26 mouse cellular contexts compared by ENCODE assay signal in the genomic region with DNA sequence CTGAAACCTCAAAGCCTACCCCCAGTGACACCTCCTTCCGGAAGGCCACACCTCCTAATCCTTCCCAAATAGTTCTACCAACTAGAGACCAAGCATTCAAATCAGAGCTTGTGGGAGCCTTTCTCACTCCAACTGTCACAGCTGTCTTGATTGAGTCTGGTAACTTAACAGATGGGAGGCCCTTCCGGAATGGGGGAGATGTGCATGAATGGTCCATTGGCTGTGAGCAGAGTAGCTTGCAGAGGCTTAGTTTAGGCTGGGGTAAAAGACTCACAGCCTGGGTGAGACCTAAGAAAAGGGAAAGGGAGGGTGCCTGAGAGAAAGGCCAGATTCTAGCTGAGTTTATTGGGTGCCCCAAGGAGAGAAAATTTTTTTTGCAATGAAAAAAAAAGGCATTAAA. TPM values are rescaled to one million over a fixed set of nuclear protein-coding genes. Genes with fewer than 3 reads are reported as not detected.
DNase-seq lines count a peak whose midpoint lies in the region; ATAC-seq and TF ChIP-seq lines count a peak whose summit lies in the region.
"Had no signal": no experiment of that assay in that cellular context is flagged by ENCODE, and none has a peak within 500 bp of the region (broad histone marks: within the 10 kb centered on the region; RNA-seq: fewer than 3 reads in every experiment).

No protein-coding gene starts in this region.

- H3K9me3 ChIP-seq in kidney, embryonic 15.5 days (replicated peaks): no peaks in the 10 kb centered on the region; the same call in 1 of the 2 replicates
- no peaks in the 10 kb centered on the region for H3K9me3 ChIP-seq in lung, embryonic 14.5 days (ENCODE audit: low read depth, low read length)
- H3K9me3 ChIP-seq in forebrain, embryonic 12.5 days: 0 out of 2 replicates have a peak, but pooled peaks cover 4% of the 10 kb centered on the region
- H3K9me3 ChIP-seq: embryonic facial prominence, embryonic 12.5 days; embryonic facial prominence, embryonic 15.5 days; forebrain, embryonic 15.5 days; heart, embryonic 10.5 days; heart, embryonic 13.5 days; hindbrain, embryonic 13.5 days had no signal

- DNase-seq in heart, adult 11 months: peak; percentile 70
- no peak for DNase-seq in heart, postnatal 36 days
- no peak for DNase-seq in kidney, postnatal 36 days
- no peak for DNase-seq in lung, embryonic 14.5 days
- DNase-seq in lung, postnatal 10 days: no peak
- peak; percentile 73 for DNase-seq in A20 (ENCODE audit: low read depth, low spot score)
- DNase-seq: adrenal gland, adult 2 months; adrenal gland, postnatal 14 days; cerebellum, adult 11 months; cerebellum, adult 2 months; cerebellum, adult 9-11 months; cerebellum, postnatal 25 days; gastrocnemius, postnatal 25 days; heart, adult 2 months; heart, postnatal 14 days had no signal

- H3K9ac ChIP-seq in kidney, embryonic 15.5 days: no peak overlapping the region
- no peak overlapping the region for H3K9ac ChIP-seq in lung, embryonic 14.5 days
- H3K9ac ChIP-seq in forebrain, embryonic 12.5 days: no peak overlapping the region
- H3K9ac ChIP-seq: embryonic facial prominence, embryonic 12.5 days; embryonic facial prominence, embryonic 15.5 days; forebrain, embryonic 15.5 days; heart, embryonic 13.5 days; hindbrain, embryonic 13.5 days had no signal

- ATAC-seq in kidney, embryonic 15.5 days (replicated peaks; ENCODE audit: low FRiP score): peak; percentile 71
- no peak for ATAC-seq in lung, embryonic 14.5 days (ENCODE audit: insufficient read depth)
- ATAC-seq in forebrain, embryonic 12.5 days (ENCODE audit: low FRiP score): no peak
- ATAC-seq: CD4-positive, CD25-positive, alpha-beta regulatory T cell, adult 4 months; forebrain, embryonic 15.5 days; hindbrain, embryonic 16.5 days had no signal

- H3K4me1 ChIP-seq in kidney, embryonic 15.5 days: peaks cover 70% of the 10 kb centered on the region
- H3K4me1 ChIP-seq in lung, embryonic 14.5 days (ENCODE audit: insufficient read depth): peaks cover 20% of the 10 kb centered on the region
- H3K4me1 ChIP-seq in forebrain, embryonic 12.5 days: peaks cover 3% of the 10 kb centered on the region
- H3K4me1 ChIP-seq: forebrain, embryonic 15.5 days; hindbrain, embryonic 13.5 days had no signal

- no peak overlapping the region for H3K4me2 ChIP-seq in kidney, embryonic 15.5 days
- no peak overlapping the region for H3K4me2 ChIP-seq in lung, embryonic 14.5 days
- no peak overlapping the region for H3K4me2 ChIP-seq in forebrain, embryonic 12.5 days
- H3K4me2 ChIP-seq: embryonic facial prominence, embryonic 12.5 days; embryonic facial prominence, embryonic 15.5 days; forebrain, embryonic 15.5 days; heart, embryonic 13.5 days; hindbrain, embryonic 13.5 days had no signal

- no peaks in the 10 kb centered on the region for H3K27me3 ChIP-seq in kidney, embryonic 15.5 days
- H3K27me3 ChIP-seq in lung, embryonic 14.5 days (ENCODE audit: insufficient read depth, low read length): no peaks in the 10 kb centered on the region
- peaks cover 21% of the 10 kb centered on the region for H3K27me3 ChIP-seq in forebrain, embryonic 12.5 days
- H3K27me3 ChIP-seq: embryonic facial prominence, embryonic 12.5 days; embryonic facial prominence, embryonic 15.5 days had no signal

- no peak for TF ChIP-seq CTCF in lung, embryonic 14.5 days (IDR thresholded peaks at IDR 0.05; ENCODE audit: low read depth)

- H3K4me3 ChIP-seq in kidney, embryonic 15.5 days (replicated peaks): no peak overlapping the region
- H3K4me3 ChIP-seq in lung, embryonic 14.5 days (ENCODE audit: low read depth, low read length): no peak overlapping the region
- no peak overlapping the region for H3K4me3 ChIP-seq in forebrain, embryonic 12.5 days (replicated peaks)
- H3K4me3 ChIP-seq: embryonic facial prominence, embryonic 12.5 days; embryonic facial prominence, embryonic 15.5 days; forebrain, embryonic 15.5 days; heart, adult 2 months; heart, embryonic 10.5 days; heart, embryonic 13.5 days; hindbrain, embryonic 13.5 days had no signal

- H3K36me3 ChIP-seq in kidney, embryonic 15.5 days: no peaks in the 10 kb centered on the region; the same call in 1 of the 2 replicates
- no peaks in the 10 kb centered on the region for H3K36me3 ChIP-seq in lung, embryonic 14.5 days (ENCODE audit: insufficient read depth)
- H3K36me3 ChIP-seq in forebrain, embryonic 12.5 days (replicated peaks): no peaks in the 10 kb centered on the region
- H3K36me3 ChIP-seq: embryonic facial prominence, embryonic 12.5 days; embryonic facial prominence, embryonic 15.5 days; forebrain, embryonic 15.5 days; heart, embryonic 10.5 days; heart, embryonic 13.5 days; hindbrain, embryonic 13.5 days had no signal

- intact Hi-C loops in heart, postnatal 36 days (cut with DNase I): no loop called here

- 56% methylated on average over 2 of the region's 2 CpGs for WGBS in kidney, embryonic 15.5 days
- 75% methylated on average over 2 of the region's 2 CpGs for WGBS in lung, embryonic 14.5 days
- WGBS in forebrain, embryonic 12.5 days: 82% methylated on average over 2 of the region's 2 CpGs

- peak overlapping the region; percentile 57 for H3K27ac ChIP-seq in kidney, embryonic 15.5 days
- H3K27ac ChIP-seq in lung, embryonic 14.5 days (ENCODE audit: low read depth): peak overlapping the region; percentile 60
- no peak overlapping the region for H3K27ac ChIP-seq in forebrain, embryonic 12.5 days
- H3K27ac ChIP-seq: embryonic facial prominence, embryonic 12.5 days; embryonic facial prominence, embryonic 15.5 days; forebrain, embryonic 15.5 days; heart, adult 2 months; heart, embryonic 10.5 days; heart, embryonic 13.5 days; hindbrain, embryonic 13.5 days had no signal

RNA-seq across cellular contexts. Expression of gene Myo10, which starts 26.0 kb away (rescaled TPM):
- 10 to 100 TPM; 65.4 to 82.1 TPM for total RNA-seq in heart, postnatal 36 days (2021)
- polyA plus RNA-seq in kidney, embryonic 15.5 days (2015; fragmentation: Nextera tagmentation; extraction: Ambion mirVana): 39.3 and 40.5 TPM in 2 replicates
- 48.5 and 54.8 TPM in 2 replicates for polyA plus RNA-seq in lung, embryonic 14.5 days (2014; fragmentation: Nextera tagmentation; extraction: Ambion mirVana)
- polyA plus RNA-seq in forebrain, embryonic 12.5 days (2016; fragmentation: Nextera tagmentation; extraction: Ambion mirVana): 65.6 and 82.4 TPM in 2 replicates
- total RNA-seq: MEL had no signal

Comparison
In these comparisons a context has a peak if more than half of its experiments do, and no peak if none do; other contexts are left out.
1. DNase-seq: peak in heart, adult 11 months (single experiment) and A20 (single experiment); none in heart, postnatal 36 days (0 of 2), kidney, postnatal 36 days (0 of 2), lung, embryonic 14.5 days (single experiment) and lung, postnatal 10 days (single experiment).